Mouse (Mus musculus) NIH3T3 (cell line): ENCODE results near the gene Plcb4.

Experiments
- DNase-seq: peaks from one replicate; pipeline ENCODE4 v3.0.0-alpha.2; 2012; ENCODE audit warnings: low read depth

Plcb4 gene

GRCm38 (mm10) chr2:135856826-135857225 lies 198.0 kb downstream of the Plcb4 start:
- DNase-seq, result no peak

GRCm38 (mm10) chr2:135861531-135862488 lies 203.0 kb downstream of the Plcb4 start:
- DNase-seq, result peak; percentile 10

- no peak for DNase-seq
Observed at GRCm38 (mm10) chr2:135862489-135863390, 203.9 kb downstream of the Plcb4 start.

- DNase-seq, result peak; percentile 57
Observed at GRCm38 (mm10) chr2:135863391-135864076, 204.7 kb downstream of the Plcb4 start.

- no peak for DNase-seq
Observed at GRCm38 (mm10) chr2:135866421-135866820, 207.6 kb downstream of the Plcb4 start.

- no peak for DNase-seq
Observed at GRCm38 (mm10) chr2:135866838-135867237, 208.0 kb downstream of the Plcb4 start.

DNA sequence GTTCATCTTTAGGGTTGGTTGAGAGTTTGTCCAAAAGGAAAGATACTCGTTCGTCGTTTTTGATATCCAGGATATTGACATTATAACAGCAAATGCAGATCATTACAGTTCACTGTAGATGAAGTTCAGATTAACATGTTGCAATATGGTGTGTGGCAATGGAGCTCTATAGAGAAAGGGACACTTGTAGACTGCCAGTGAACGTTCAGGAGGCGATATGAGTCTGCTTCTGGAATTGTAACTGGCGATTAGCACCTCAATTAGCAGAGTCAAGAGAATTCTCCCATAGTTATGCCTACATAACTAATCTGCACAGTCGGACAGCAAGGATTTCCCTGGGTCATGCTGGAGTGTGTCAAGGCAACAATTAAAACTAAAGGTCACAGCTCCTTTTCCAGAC lies 210.8 kb downstream of the Plcb4 start:
- no peak for DNase-seq

DNA sequence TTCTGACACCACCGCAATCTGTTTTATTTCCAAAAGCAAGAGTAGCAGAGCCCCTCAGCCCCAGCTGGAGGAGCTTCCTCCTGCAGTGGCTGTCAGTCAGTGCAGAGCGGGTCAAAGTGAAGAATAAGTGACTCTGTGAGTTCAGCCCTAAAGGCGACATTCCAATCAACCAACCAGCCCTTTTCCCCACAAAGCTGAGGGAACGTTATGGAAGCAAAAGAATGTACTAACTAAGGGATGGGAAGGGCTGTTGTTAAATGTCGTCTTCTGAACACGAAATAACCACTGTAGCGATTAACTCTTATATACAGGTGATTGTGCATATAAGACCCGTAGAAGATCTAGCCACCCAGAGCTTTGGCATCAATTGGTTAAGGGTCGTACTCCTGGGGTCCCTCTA lies 214.3 kb downstream of the Plcb4 start:
- no peak for DNase-seq

- DNase-seq, result no peak
Observed at GRCm38 (mm10) chr2:135873761-135874160, 214.9 kb downstream of the Plcb4 start.

DNA sequence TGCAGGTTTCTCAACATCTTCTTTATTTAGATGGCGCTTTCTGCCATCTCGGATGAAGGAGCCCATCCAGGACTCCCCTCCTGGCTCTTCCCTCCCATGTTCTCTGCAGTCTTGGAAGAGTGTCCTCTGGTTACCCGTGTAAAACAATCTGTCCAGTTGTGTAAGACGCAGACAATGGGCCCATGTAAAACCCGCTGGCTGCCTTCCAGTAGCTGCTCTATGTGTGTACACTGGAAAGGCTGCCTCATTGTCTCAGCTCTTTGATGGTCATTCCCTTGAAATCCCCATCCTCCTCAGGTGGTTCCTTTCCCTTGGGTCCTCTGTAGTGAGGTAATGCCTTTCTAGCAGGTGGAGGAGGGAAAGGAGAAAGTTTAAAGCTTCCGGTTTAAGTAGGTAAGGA lies 216.7 kb downstream of the Plcb4 start:
- peak; percentile 31 for DNase-seq

- DNase-seq, result no peak
Observed at GRCm38 (mm10) chr2:135879356-135879755, 220.5 kb downstream of the Plcb4 start.

- no peak for DNase-seq
Observed at GRCm38 (mm10) chr2:135880269-135880760, 221.5 kb downstream of the Plcb4 start.

GRCm38 (mm10) chr2:135883359-135883758 lies 224.5 kb downstream of the Plcb4 start:
- DNase-seq, result no peak

DNA sequence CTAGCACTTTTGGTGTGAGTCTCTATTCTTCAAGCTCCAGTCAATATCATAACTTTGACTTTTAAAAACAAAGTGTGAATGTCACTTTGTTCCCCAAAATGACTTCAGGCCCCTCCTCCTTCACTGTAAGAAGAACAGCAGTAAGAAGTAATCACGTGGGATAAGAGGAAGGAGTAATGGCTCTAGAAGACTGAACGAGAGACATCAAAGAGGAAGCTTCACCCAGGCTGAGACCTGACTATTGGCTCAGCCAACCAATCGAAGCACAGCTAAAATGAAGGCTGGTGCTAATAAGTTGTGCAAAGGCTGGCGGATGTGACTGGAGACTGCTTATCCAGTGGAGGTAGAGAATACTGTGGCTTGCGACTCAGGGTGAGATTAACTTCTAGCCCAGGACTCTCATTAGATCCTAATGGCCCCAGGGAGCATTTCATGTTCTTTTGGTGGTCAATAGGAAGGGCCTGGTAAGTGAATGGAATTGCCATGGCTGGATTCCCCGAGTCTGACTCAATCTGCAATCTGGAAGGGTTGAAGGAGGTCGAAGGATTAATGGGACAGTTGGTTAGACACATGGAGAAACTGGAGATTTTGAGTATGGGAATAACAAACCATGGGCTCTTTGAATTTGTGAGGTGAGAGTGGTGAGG lies 225.8 kb downstream of the Plcb4 start:
- peak; percentile 62 for DNase-seq

GRCm38 (mm10) chr2:135885607-135886006 lies 226.8 kb downstream of the Plcb4 start:
- DNase-seq, result peak; percentile 76

- no peak for DNase-seq
Observed at GRCm38 (mm10) chr2:135886081-135886679, 227.4 kb downstream of the Plcb4 start.

DNA sequence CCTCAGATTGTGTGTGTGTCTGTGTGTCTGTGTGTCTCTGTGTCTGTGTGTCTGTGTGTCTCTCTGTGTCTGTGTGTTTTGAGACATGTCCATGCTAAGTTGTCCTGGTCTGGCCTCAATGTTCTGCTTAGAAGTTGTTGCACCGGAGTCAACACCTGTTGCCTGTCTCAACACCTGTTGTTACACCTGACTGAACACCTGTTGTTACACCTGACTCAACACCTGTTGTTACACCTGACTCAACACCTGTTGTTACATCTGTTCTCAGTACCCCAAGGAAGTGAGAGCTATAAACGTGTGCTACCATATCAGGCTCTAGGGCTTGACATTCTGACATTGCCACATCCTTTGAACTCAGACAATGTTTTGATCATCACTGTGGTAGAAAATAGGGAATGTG lies 229.0 kb downstream of the Plcb4 start:
- no peak for DNase-seq

GRCm38 (mm10) chr2:135888206-135888605 lies 229.4 kb downstream of the Plcb4 start:
- DNase-seq, result peak; percentile 74

DNA sequence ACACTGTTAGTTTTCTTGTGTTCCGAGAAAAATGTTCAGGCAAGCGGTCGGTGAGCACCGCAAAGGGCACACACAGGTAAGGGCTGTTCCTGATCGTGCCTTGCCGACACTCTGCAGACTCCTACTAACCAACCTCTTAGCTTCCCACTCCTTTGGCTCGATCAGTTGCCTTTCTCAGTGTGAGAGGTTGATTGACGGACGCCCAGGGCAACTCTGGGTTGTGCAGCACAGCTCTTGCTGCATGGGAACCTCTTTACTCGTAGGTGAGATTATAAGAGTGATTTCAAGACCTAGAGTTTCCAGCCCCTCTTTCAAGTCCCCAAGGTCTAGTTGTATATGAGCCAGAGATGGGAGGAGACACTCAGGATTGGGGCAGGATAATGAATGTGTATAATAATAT lies 230.0 kb downstream of the Plcb4 start:
- DNase-seq, result no peak

DNA sequence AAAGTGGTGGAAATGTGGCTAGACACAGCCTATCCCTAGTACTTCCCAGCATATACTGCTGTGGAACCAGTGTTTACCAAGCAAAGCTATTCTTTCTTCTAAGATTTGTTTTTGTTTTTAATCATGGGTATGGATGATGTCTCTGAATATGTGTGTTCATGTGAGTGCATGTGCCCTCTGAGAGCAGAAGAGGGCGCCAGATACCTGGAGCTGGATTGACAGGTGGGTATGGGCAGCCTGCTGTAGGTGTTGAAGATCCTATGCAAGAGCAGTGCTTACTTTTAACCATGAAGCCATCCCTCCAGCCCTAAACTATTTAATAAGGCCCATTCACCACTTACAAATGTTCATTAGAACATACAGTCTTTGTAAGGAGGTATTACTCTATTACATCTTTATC lies 231.3 kb downstream of the Plcb4 start:
- DNase-seq, result no peak

- no peak for DNase-seq
Observed at GRCm38 (mm10) chr2:135891097-135891496, 232.3 kb downstream of the Plcb4 start.
